Mouse (Mus musculus) limb, embryonic 12.5 days (tissue): ENCODE measurements at regions not wholly inside any gene's neighbourhood (a gene's known extent, or its start where the extent isn't known, plus 50 kb on each side); places are given as distances from the start of the nearest gene placed in this dataset.

Source experiments
- ATAC-seq: fragments of 200-750 bp; cut with Nextera tagmentation; 2 replicates; pipeline ENCODE4 v1.8.0; 2017; ENCODE audit warnings: low read depth, moderate TSS enrichment; ENCODE audit not compliant: insufficient number of reproducible peaks, insufficient read depth, low FRiP score, low TSS enrichment
- H3K27ac ChIP-seq: fragments of 300-500 bp; sonication (generic); 2 replicates; pipeline ENCODE4 v1.5.1; 2016; ENCODE audit warnings: mild to moderate bottlenecking, moderate library complexity
- H3K27me3 ChIP-seq: fragments of 300-500 bp; sonication (generic); 2 replicates; pipeline ENCODE4 v1.6.1; 2016; ENCODE audit warnings: mild to moderate bottlenecking, moderate library complexity
- H3K36me3 ChIP-seq: fragments of 300-500 bp; sonication (generic); 2 replicates; pipeline ENCODE4 v1.6.1; 2016; ENCODE audit warnings: mild to moderate bottlenecking, moderate library complexity
- H3K4me1 ChIP-seq: fragments of 300-500 bp; sonication (generic); replicated peaks from 2 replicates; pipeline ENCODE4 v1.6.1; 2016
- H3K4me2 ChIP-seq: fragments of 300-500 bp; sonication (generic); 2 replicates; pipeline ENCODE4 v1.6.1; 2016; ENCODE audit warnings: mild to moderate bottlenecking, moderate library complexity
- H3K4me3 ChIP-seq: fragments of 300-500 bp; sonication (generic); replicated peaks from 2 replicates; pipeline ENCODE4 v1.5.1; 2016; ENCODE audit warnings: mild to moderate bottlenecking
- H3K9ac ChIP-seq: fragments of 300-500 bp; sonication (generic); replicated peaks from 2 replicates; pipeline ENCODE4 v1.6.1; 2016; ENCODE audit warnings: mild to moderate bottlenecking, moderate library complexity
- H3K9me3 ChIP-seq: fragments of 300-500 bp; sonication (generic); 2 replicates; pipeline ENCODE4 v1.6.1; 2016; ENCODE audit warnings: mild to moderate bottlenecking, moderate library complexity
- WGBS: fragments of 180-500 bp; shearing (Covaris S2); methylation state at CpG from one replicate; pipeline ENCODE4 v1.1.7; 2016; 5-methylcytosine and 5-hydroxymethylcytosine counted together

DNA sequence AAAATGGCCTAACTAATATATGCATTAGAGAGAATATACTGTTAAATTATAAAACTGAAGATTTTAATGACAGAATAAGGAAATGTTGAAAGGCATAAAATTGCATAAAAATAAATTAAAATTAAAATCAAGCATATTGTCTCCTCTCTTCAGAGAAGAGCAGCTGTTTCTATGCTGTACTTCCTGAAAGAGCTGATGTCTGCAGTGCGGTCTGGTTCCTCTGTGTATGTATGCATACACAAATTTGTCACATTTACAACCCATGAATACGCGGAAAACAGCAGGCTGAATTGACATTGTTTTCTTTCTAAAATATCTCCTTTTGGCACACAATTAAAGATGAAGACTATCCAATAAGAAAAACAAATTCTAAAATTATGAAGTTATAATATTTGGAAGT is 278.5 kb downstream of the Olfr1505 start:
- no peaks in the 10 kb centered on the region for H3K9me3 ChIP-seq
- H3K4me1 ChIP-seq, result no peaks in the 10 kb centered on the region
- no peak overlapping the region for H3K4me2 ChIP-seq
- H3K36me3 ChIP-seq, result no peaks in the 10 kb centered on the region
- WGBS, result 79% methylated on average over 3 of the region's 3 CpGs
- no peaks in the 10 kb centered on the region for H3K27me3 ChIP-seq
- H3K4me3 ChIP-seq, result no peak overlapping the region
- ATAC-seq, result no peak
- no peak overlapping the region for H3K9ac ChIP-seq
- no peak overlapping the region for H3K27ac ChIP-seq

- WGBS, result 89% methylated on average over 3 of the region's 3 CpGs
- Histone ChIP-seq H3K4me3 (no peak overlapping the region), H3K27ac (no peak overlapping the region), H3K27me3 (no peaks in the 10 kb centered on the region), H3K36me3 (no peaks in the 10 kb centered on the region), H3K4me1 (no peaks in the 10 kb centered on the region), H3K9me3 (no peaks in the 10 kb centered on the region), H3K4me2 (no peak overlapping the region), H3K9ac (no peak overlapping the region)
- no peak for ATAC-seq
Observed at GRCm38 (mm10) chr19:14197864-14198263, 284.5 kb downstream of the Olfr1505 start.

DNA sequence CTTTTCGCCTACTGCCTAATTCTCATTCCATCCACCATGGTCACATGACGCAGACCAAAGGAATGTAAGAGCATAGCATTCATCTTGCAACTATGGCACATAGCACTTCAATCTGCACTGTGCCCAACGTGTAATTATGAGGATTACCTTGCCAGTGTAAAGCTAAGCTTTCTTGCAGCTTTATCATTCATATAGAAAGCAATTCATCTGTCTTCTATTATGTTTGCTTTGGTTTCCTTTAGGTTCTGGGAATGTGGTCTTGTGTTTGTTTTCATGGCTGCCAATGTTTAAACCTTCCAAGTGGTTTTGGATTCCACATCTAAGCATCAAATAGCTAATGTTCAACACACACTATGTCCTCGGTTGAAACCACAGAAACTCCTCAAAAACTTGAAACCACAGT is 307.2 kb downstream of the Olfr1505 start:
- H3K36me3 ChIP-seq, result no peaks in the 10 kb centered on the region
- 74% methylated on average over 4 of the region's 4 CpGs for WGBS
- H3K9ac ChIP-seq, result no peak overlapping the region
- no peak overlapping the region for H3K27ac ChIP-seq
- ATAC-seq, result no peak
- H3K4me1 ChIP-seq, result 0 out of 2 replicates have a peak, but pooled peaks cover 5% of the 10 kb centered on the region
- H3K4me3 ChIP-seq, result no peak overlapping the region
- H3K9me3 ChIP-seq, result no peaks in the 10 kb centered on the region
- H3K4me2 ChIP-seq, result no peak overlapping the region
- H3K27me3 ChIP-seq, result no peaks in the 10 kb centered on the region

DNA sequence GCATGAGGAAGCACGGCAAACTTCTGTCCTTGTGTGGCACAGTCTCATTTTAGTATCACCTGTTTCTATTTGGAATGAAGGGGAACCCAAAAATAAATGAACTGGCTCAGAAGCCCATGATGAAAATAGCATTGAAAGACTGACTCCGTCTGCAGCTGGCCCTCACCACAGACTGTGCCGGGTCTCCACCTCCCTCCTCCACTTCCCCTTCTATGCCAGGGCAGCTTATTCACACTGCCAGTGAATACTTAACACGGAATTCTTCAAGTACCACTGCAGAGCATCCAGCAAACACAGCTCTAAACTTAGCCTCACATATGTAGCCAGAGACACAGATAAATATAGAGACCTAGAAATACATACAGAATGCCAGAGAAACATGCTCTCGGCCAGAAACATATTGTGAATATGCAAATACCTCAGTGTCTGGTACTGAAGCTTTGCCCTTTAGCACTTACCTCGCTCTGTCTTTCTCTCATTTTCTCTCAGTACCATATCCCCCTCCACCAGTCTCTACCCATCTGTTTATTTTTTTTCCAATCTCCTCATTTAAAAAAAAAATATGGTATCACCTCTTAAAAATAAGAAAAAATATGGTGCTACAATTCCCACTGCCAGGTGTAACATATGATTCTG is 311.8 kb downstream of the Olfr1505 start:
- Histone ChIP-seq H3K9ac (no peak overlapping the region), H3K9me3 (no peaks in the 10 kb centered on the region), H3K36me3 (no peaks in the 10 kb centered on the region), H3K27me3 (no peaks in the 10 kb centered on the region), H3K4me3 (no peak overlapping the region), H3K4me1 (0 out of 2 replicates have a peak, but pooled peaks cover 5% of the 10 kb centered on the region), H3K4me2 (no peak overlapping the region), H3K27ac (no peak overlapping the region)
- 52% methylated on average over 6 of the region's 6 CpGs for WGBS
- no peak for ATAC-seq

- H3K27ac ChIP-seq, result no peak overlapping the region
- H3K4me3 ChIP-seq, result no peak overlapping the region
- H3K4me1 ChIP-seq, result 0 out of 2 replicates have a peak, but pooled peaks cover 5% of the 10 kb centered on the region
- 26% methylated on average over 4 of the region's 4 CpGs for WGBS
- H3K27me3 ChIP-seq, result no peaks in the 10 kb centered on the region
- ATAC-seq, result no peak
- H3K4me2 ChIP-seq, result no peak overlapping the region
- H3K9me3 ChIP-seq, result no peaks in the 10 kb centered on the region
- no peak overlapping the region for H3K9ac ChIP-seq
- H3K36me3 ChIP-seq, result no peaks in the 10 kb centered on the region
Observed at GRCm38 (mm10) chr19:14225787-14226186, 312.5 kb downstream of the Olfr1505 start.

GRCm38 (mm10) chr19:14226521-14226920 is 313.2 kb downstream of the Olfr1505 start:
- Histone ChIP-seq H3K9me3 (no peaks in the 10 kb centered on the region), H3K36me3 (no peaks in the 10 kb centered on the region), H3K4me1 (0 out of 2 replicates have a peak, but pooled peaks cover 5% of the 10 kb centered on the region), H3K27ac (no peak overlapping the region), H3K4me2 (no peak overlapping the region), H3K4me3 (no peak overlapping the region), H3K9ac (no peak overlapping the region), H3K27me3 (no peaks in the 10 kb centered on the region)
- no peak for ATAC-seq

DNA sequence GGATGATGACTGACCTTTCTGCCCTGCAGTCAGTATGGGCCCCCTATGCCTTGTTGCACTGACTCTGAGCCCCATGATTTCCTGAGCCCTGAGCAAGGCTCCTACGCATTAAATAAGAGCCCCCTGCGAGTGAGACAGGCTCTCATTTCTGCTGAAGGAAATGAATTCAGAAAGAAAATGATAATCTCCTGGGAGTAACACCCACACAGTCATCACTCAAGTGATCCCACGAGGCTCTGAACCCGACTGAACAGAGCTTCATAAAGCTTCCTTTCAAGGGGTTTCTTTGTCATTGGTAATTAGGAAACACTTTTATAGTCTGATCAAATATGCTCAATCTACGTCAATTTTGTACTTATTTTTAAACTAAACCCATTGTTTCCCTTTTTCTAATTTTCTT is 330.2 kb downstream of the Olfr1505 start:
- no peaks in the 10 kb centered on the region for H3K36me3 ChIP-seq
- H3K4me2 ChIP-seq, result no peak overlapping the region
- H3K27ac ChIP-seq, result no peak overlapping the region
- no peaks in the 10 kb centered on the region; the same call in 1 of the 2 replicates for H3K27me3 ChIP-seq
- peaks cover 13% of the 10 kb centered on the region for H3K4me1 ChIP-seq
- WGBS, result 70% methylated on average over 5 of the region's 5 CpGs
- no peak overlapping the region for H3K4me3 ChIP-seq
- no peak overlapping the region for H3K9ac ChIP-seq
- H3K9me3 ChIP-seq, result no peaks in the 10 kb centered on the region
- ATAC-seq, result no peak

- no peaks in the 10 kb centered on the region; the same call in 1 of the 2 replicates for H3K27me3 ChIP-seq
- WGBS, result 69% methylated on average over 6 of the region's 6 CpGs
- no peak overlapping the region for H3K4me3 ChIP-seq
- H3K27ac ChIP-seq, result no peak overlapping the region
- no peak overlapping the region for H3K9ac ChIP-seq
- ATAC-seq, result no peak
- no peaks in the 10 kb centered on the region for H3K36me3 ChIP-seq
- H3K4me2 ChIP-seq, result no peak overlapping the region
- no peaks in the 10 kb centered on the region for H3K4me1 ChIP-seq
- H3K9me3 ChIP-seq, result no peaks in the 10 kb centered on the region
Observed at GRCm38 (mm10) chr19:14246973-14247614, 333.8 kb downstream of the Olfr1505 start.

DNA sequence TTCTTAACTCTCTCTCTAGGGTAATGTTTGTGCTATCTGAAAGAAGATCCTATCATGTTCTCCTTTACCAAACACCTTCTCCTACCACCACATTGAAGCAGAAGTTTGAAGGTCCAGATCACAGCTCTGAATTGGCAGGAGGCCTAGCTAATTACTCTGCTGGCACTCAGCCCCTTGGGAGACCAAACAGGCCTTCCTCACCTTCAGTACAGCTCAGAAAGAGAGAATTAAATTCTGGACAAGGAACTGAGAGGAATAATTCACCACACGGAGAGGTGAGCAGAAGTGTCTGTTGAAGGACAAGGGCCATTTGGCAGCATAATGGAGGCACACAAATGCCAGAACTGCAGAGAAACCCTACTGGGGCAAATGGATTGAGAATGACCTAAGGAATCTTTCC is 334.6 kb downstream of the Olfr1505 start:
- no peak overlapping the region for H3K4me3 ChIP-seq
- H3K9me3 ChIP-seq, result no peaks in the 10 kb centered on the region
- H3K4me1 ChIP-seq, result no peaks in the 10 kb centered on the region
- WGBS, result 49% methylated on average over 1 of the region's 1 CpGs
- ATAC-seq, result no peak
- no peaks in the 10 kb centered on the region; the same call in 1 of the 2 replicates for H3K27me3 ChIP-seq
- no peak overlapping the region for H3K4me2 ChIP-seq
- no peak overlapping the region for H3K9ac ChIP-seq
- no peaks in the 10 kb centered on the region for H3K36me3 ChIP-seq
- no peak overlapping the region for H3K27ac ChIP-seq

- no peaks in the 10 kb centered on the region for H3K9me3 ChIP-seq
- no peak overlapping the region for H3K9ac ChIP-seq
- no peaks in the 10 kb centered on the region for H3K36me3 ChIP-seq
- no peak overlapping the region for H3K4me3 ChIP-seq
- H3K27ac ChIP-seq, result no peak overlapping the region
- no peaks in the 10 kb centered on the region for H3K27me3 ChIP-seq
- WGBS, result 50% methylated on average over 5 of the region's 5 CpGs
- no peak for ATAC-seq
- 0 out of 2 replicates have a peak, but pooled peaks cover 5% of the 10 kb centered on the region for H3K4me1 ChIP-seq
- no peak overlapping the region for H3K4me2 ChIP-seq
Observed at GRCm38 (mm10) chr19:14258621-14259051, 339.2 kb downstream of the Tle4 start.

DNA sequence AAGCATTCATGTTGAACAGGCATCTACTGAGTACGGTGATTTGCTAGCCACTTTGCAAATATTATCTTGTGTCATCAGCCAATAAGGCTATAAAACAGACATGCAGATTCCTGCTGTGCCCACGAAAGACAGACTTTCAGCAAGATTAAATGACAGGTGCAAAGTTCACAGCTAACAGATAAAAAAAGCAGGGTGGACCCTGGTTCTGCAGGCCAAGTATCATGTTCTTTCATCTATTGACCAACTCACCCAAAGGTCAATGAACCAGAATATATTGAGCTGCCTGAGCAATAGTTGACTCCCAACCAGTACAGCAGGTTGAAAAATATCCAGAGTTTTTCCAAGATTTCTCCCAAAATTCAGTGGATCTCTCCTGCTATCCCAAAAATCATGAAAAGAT is 338.6 kb downstream of the Tle4 start:
- no peaks in the 10 kb centered on the region for H3K27me3 ChIP-seq
- no peaks in the 10 kb centered on the region for H3K36me3 ChIP-seq
- WGBS, result 61% methylated on average over 2 of the region's 2 CpGs
- H3K9ac ChIP-seq, result no peak overlapping the region
- H3K4me2 ChIP-seq, result no peak overlapping the region
- H3K4me1 ChIP-seq, result 0 out of 2 replicates have a peak, but pooled peaks cover 5% of the 10 kb centered on the region
- no peak for ATAC-seq
- no peaks in the 10 kb centered on the region for H3K9me3 ChIP-seq
- no peak overlapping the region for H3K4me3 ChIP-seq
- H3K27ac ChIP-seq, result no peak overlapping the region

DNA sequence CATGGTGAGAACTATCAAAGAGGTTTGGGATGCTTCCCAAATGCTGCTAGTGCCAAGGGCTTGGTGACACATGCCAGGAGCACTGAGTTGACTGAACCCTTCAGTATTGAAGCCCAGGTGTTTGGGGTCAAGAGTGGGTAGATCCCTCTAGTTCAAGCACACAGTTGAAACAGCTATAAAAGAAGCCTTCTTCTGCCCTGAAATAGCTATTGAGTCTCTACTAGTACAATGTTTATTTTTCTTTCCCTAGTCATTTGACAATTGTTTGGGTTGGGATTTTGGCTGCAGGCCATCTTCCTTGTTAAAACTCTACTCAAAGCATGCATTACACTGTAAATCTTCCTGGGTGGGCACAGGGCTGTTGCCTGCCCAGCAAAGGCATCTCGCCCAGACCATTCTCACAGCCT is 308.5 kb downstream of the Tle4 start:
- WGBS, result 71% methylated on average over 1 of the region's 1 CpGs
- no peaks in the 10 kb centered on the region for H3K27me3 ChIP-seq
- H3K9ac ChIP-seq, result no peak overlapping the region
- H3K36me3 ChIP-seq, result no peaks in the 10 kb centered on the region
- ATAC-seq, result no peak
- H3K4me2 ChIP-seq, result no peak overlapping the region
- H3K27ac ChIP-seq, result no peak overlapping the region
- no peaks in the 10 kb centered on the region for H3K4me1 ChIP-seq
- no peak overlapping the region for H3K4me3 ChIP-seq
- H3K9me3 ChIP-seq, result no peaks in the 10 kb centered on the region
